In genomic region chr2:103565732-103566422, GRCm38 (mm10) we compare ENCODE assay signal across 8 mouse cellular contexts. TPM values are rescaled to one million over a fixed set of nuclear protein-coding genes. Genes with fewer than 3 reads are reported as not detected.
DNase-seq lines count a peak whose midpoint lies in the region; ATAC-seq and TF ChIP-seq lines count a peak whose summit lies in the region.

Abtb2 (plus strand) TSS chr2:103566310.

- H3K4me3 ChIP-seq in embryonic fibroblast, embryonic 13.5 days (ENCODE audit: insufficient read depth, low read length), result peak within 1 kb of the TSS; percentile 76
- peak within 1 kb of the TSS; percentile 81 for H3K4me3 ChIP-seq in heart, embryonic 10.5 days
- H3K4me3 ChIP-seq in kidney, embryonic 15.5 days (replicated peaks), result peak within 1 kb of the TSS; percentile 69
- peak within 1 kb of the TSS; percentile 61 for H3K4me3 ChIP-seq in limb, embryonic 15.5 days
- H3K4me3 ChIP-seq in midbrain, postnatal 0 days (ENCODE audit: low read depth, low read length), result peak within 1 kb of the TSS; percentile 65

- peak; percentile 97 for DNase-seq in 3T3-L1 (ENCODE audit: low read depth, low spot score)
- DNase-seq in brain, adult 2 months (ENCODE audit: low read depth, low spot score), result peak; percentile 95
- peak; percentile 99 for DNase-seq in heart, embryonic 10.5 days (ENCODE audit: low spot score)
- DNase-seq in midbrain, postnatal 0 days (ENCODE audit: low spot score), result peak; percentile 95
- peak; percentile 85 to 91 for DNase-seq in spleen, postnatal 10 days (ENCODE audit: low spot score in 2 of 2)

- TF ChIP-seq POLR2A in embryonic fibroblast, embryonic 13.5 days (IDR thresholded peaks at IDR 0.05; ENCODE audit: low read depth, low read length), result peak; percentile 96

- peak within 1 kb of the TSS; percentile 68 for H3K27ac ChIP-seq in embryonic fibroblast, embryonic 13.5 days (ENCODE audit: insufficient read depth, low read length)
- H3K27ac ChIP-seq in heart, embryonic 10.5 days, result peak within 1 kb of the TSS; percentile 91
- H3K27ac ChIP-seq in kidney, embryonic 15.5 days, result peak within 1 kb of the TSS; percentile 88
- peak within 1 kb of the TSS; percentile 89 for H3K27ac ChIP-seq in limb, embryonic 15.5 days
- H3K27ac ChIP-seq in midbrain, postnatal 0 days (ENCODE audit: low read depth, low read length), result peak within 1 kb of the TSS; percentile 44; the same call in 1 of the 2 replicates

- H3K27me3 ChIP-seq in heart, embryonic 10.5 days (ENCODE audit: insufficient read depth, poor library complexity, severe bottlenecking), result peaks cover 13% of the 10 kb centered on the region; the same call in 1 of the 2 replicates
- H3K27me3 ChIP-seq in kidney, embryonic 15.5 days, result peaks cover 32% of the 10 kb centered on the region
- H3K27me3 ChIP-seq in limb, embryonic 15.5 days, result no peaks in the 10 kb centered on the region
- no peaks in the 10 kb centered on the region for H3K27me3 ChIP-seq in midbrain, postnatal 0 days (ENCODE audit: insufficient read depth, low read length)

- ATAC-seq in kidney, embryonic 15.5 days (replicated peaks; ENCODE audit: low FRiP score), result peak; percentile 96
- peak; percentile 96 for ATAC-seq in limb, embryonic 15.5 days (ENCODE audit: insufficient number of reproducible peaks, low FRiP score, low TSS enrichment, low read depth)
- ATAC-seq in midbrain, postnatal 0 days (ENCODE audit: low FRiP score), result peak; percentile 91

- no peaks in the 10 kb centered on the region for H3K9me3 ChIP-seq in heart, embryonic 10.5 days
- H3K9me3 ChIP-seq in kidney, embryonic 15.5 days (replicated peaks), result no peaks in the 10 kb centered on the region
- H3K9me3 ChIP-seq in limb, embryonic 15.5 days, result no peaks in the 10 kb centered on the region
- no peaks in the 10 kb centered on the region for H3K9me3 ChIP-seq in midbrain, postnatal 0 days (ENCODE audit: low read length)

- H3K4me1 ChIP-seq in embryonic fibroblast, embryonic 13.5 days (ENCODE audit: control insufficient read depth, insufficient read depth, low read length), result peaks cover 12% of the 10 kb centered on the region
- peaks cover 47% of the 10 kb centered on the region for H3K4me1 ChIP-seq in heart, embryonic 10.5 days
- peaks cover 41% of the 10 kb centered on the region for H3K4me1 ChIP-seq in kidney, embryonic 15.5 days
- peaks cover 49% of the 10 kb centered on the region for H3K4me1 ChIP-seq in limb, embryonic 15.5 days
- peaks cover 6% of the 10 kb centered on the region; the same call in 1 of the 2 replicates for H3K4me1 ChIP-seq in midbrain, postnatal 0 days (ENCODE audit: insufficient read depth, low read length)

- under 1% methylated on average over 34 of the region's 34 CpGs for WGBS in heart, embryonic 10.5 days
- under 1% methylated on average over 34 of the region's 34 CpGs for WGBS in kidney, embryonic 15.5 days
- WGBS in limb, embryonic 15.5 days, result under 1% methylated on average over 34 of the region's 34 CpGs
- under 1% methylated on average over 34 of the region's 34 CpGs for WGBS in midbrain, postnatal 0 days

- peak within 1 kb of the TSS; percentile 93 for H3K4me2 ChIP-seq in kidney, embryonic 15.5 days
- H3K4me2 ChIP-seq in limb, embryonic 15.5 days, result peak within 1 kb of the TSS; percentile 89
- peak within 1 kb of the TSS; percentile 98 for H3K4me2 ChIP-seq in midbrain, postnatal 0 days (ENCODE audit: low read depth, low read length, poor library complexity, severe bottlenecking)

- H3K9ac ChIP-seq in kidney, embryonic 15.5 days, result peak within 1 kb of the TSS; percentile 54
- H3K9ac ChIP-seq in limb, embryonic 15.5 days, result peak within 1 kb of the TSS; percentile 80
- peak within 1 kb of the TSS; percentile 55 for H3K9ac ChIP-seq in midbrain, postnatal 0 days (replicated peaks; ENCODE audit: low read length, poor library complexity, severe bottlenecking)

- TF ChIP-seq CTCF in embryonic fibroblast, embryonic 13.5 days (IDR thresholded peaks at IDR 0.05; ENCODE audit: borderline replicate concordance, insufficient read depth, low read length), result no peak
- TF ChIP-seq CTCF in midbrain, postnatal 0 days (IDR thresholded peaks at IDR 0.05), result peak; percentile 27; the same call in 1 of the 2 replicates

- H3K36me3 ChIP-seq in heart, embryonic 10.5 days, result no peaks in the 10 kb centered on the region
- no peaks in the 10 kb centered on the region for H3K36me3 ChIP-seq in kidney, embryonic 15.5 days
- no peaks in the 10 kb centered on the region for H3K36me3 ChIP-seq in limb, embryonic 15.5 days
- no peaks in the 10 kb centered on the region for H3K36me3 ChIP-seq in midbrain, postnatal 0 days (ENCODE audit: insufficient read depth, low read length)

RNA-seq across cellular contexts. Expression of gene Abtb2, which starts in this region (rescaled TPM):
- 3.9 and 4.4 TPM in 2 replicates for polyA plus RNA-seq in embryonic fibroblast, embryonic 13.5 days (2011; ENCODE audit: insufficient read length, low read depth, missing spikeins)
- 19.0 and 33.2 TPM in 2 replicates for polyA plus RNA-seq in heart, embryonic 10.5 days (2016; fragmentation: Nextera tagmentation; extraction: Ambion mirVana)
- 7.7 and 8.4 TPM in 2 replicates for polyA plus RNA-seq in kidney, embryonic 15.5 days (2015; fragmentation: Nextera tagmentation; extraction: Ambion mirVana)
- polyA plus RNA-seq in limb, embryonic 15.5 days (2015; fragmentation: Nextera tagmentation; extraction: Ambion mirVana), result 16.7 and 16.9 TPM in 2 replicates
- total RNA-seq in midbrain, postnatal 0 days (2014; rRNA removed), result 21.8 and 22.0 TPM in 2 replicates
- polyA plus RNA-seq in midbrain, postnatal 0 days (2015; fragmentation: Nextera tagmentation; extraction: Ambion mirVana), result 7.4 and 7.6 TPM in 2 replicates

Comparison
In these comparisons a context has a peak if more than half of its experiments do, and no peak if none do; other contexts are left out.
1. Peak in every context shown above with its lines: DNase-seq, ATAC-seq, H3K4me3 ChIP-seq and H3K27ac ChIP-seq.